Mouse (Mus musculus) embryonic fibroblast, embryonic 13.5 days (primary cell): Measurements from ENCODE around the gene Lyrm1.

Source experiments
- CTCF ChIP-seq: IDR thresholded peaks from 2 replicates; pipeline ENCODE4 v1.5.1; 2011; ENCODE audit warnings: mild to moderate bottlenecking, control low read depth, low read length, moderate library complexity, borderline replicate concordance; ENCODE audit not compliant: insufficient read depth
- POLR2A ChIP-seq: IDR thresholded peaks from 2 replicates; pipeline ENCODE4 v1.6.1; 2011; ENCODE audit warnings: low read depth, mild to moderate bottlenecking, control low read depth, low read length, moderate library complexity

DNA sequence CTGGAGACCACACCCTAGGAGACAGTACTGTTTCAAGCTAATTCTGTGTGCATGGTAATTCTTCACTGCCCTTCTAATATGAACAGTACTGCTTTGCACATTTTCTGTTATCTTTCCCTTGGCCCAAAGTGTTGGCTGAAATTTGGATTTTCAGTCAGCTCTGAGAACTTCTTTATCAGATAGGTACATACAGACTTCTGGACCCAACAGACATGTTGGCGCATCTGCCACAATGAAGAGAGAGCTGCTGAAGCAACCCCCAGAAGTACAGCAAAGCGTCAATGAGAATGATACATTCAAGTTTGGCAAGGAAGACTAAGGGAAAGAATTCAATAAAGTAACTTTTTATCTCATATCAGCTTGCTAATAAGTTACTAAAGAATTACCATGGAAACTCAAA lies 41.3 kb upstream of the Lyrm1 start:
- TF ChIP-seq POLR2A (no peak), CTCF (no peak)
